Comparison of ENCODE assay signal across 8 mouse cellular contexts in the genomic region with DNA sequence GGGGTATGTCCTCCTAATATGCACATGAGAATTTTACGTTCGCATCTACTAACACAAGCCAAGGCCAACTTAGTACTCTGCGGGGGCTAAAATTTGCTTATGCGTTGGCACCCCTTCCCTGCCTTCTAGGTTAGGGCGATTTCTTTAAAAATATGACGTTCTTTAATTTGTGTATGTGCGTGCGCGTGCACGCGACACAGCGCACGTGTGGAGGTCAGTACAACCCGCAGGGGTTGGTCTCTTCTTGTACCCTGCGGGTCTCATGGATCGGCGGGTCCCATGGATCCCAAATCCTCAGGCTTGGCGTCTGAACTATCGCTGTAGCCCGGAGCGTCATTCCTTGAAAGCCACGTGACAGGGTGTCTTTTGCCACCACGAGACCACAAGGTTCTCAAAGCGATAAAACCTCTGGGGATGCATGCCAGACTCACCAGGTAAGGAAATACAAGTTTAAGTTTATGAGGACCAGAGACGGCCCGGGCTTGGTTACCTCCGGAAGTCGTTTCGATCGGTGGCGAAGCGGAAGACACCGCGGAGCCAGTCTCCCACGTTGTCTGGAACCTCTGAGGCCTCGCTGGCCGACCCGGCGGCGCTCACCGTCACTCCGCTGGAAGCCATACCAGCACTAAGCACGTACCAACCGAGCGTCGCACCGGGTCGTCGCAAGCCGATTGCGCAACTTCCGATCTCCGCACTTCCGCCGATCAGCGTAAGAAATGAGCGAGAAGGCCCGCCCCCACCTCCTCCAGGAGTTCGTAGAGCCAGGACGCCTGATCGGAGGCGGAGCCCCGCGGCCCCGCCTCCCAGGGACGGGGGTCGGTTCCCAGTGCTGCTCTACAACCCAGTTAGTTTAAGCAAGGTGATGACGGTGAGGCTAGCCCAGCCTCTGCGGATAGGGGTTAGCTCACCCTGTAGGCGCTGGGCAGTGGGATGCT. TPM values are rescaled to one million over a fixed set of nuclear protein-coding genes. Genes with fewer than 3 reads are reported as not detected.
A peak's percentile ranks its signal among the peaks of the same experiment; 100 is the strongest.
DNase-seq lines count a peak whose midpoint lies in the region; ATAC-seq lines count a peak whose summit lies in the region.

No protein-coding gene starts in this region.

- H3K36me3 ChIP-seq in heart, embryonic 10.5 days, result peaks cover 33% of the 10 kb centered on the region
- peaks cover 34% of the 10 kb centered on the region for H3K36me3 ChIP-seq in kidney, embryonic 15.5 days

- peak; percentile 95 for DNase-seq in B cell, adult 2 months
- DNase-seq in brain, adult 2 months (ENCODE audit: low read depth, low spot score), result peak; percentile 99
- DNase-seq in heart, embryonic 10.5 days (ENCODE audit: low spot score), result peak; percentile 98
- peak; percentile 94 for DNase-seq in liver
- peak; percentile 91 to 94 for DNase-seq in spleen, postnatal 4 days (ENCODE audit: low spot score in 2 of 2)

- no peaks in the 10 kb centered on the region for H3K9me3 ChIP-seq in heart, embryonic 10.5 days
- no peaks in the 10 kb centered on the region for H3K9me3 ChIP-seq in kidney, embryonic 15.5 days (replicated peaks)

- H3K27ac ChIP-seq in heart, embryonic 10.5 days, result peak overlapping the region; percentile 89
- H3K27ac ChIP-seq in kidney, embryonic 15.5 days, result peak overlapping the region; percentile 87

- peak overlapping the region; percentile 97 for H3K4me2 ChIP-seq in kidney, embryonic 15.5 days

- WGBS in heart, embryonic 10.5 days, result under 1% methylated on average over 70 of the region's 70 CpGs
- 1% methylated on average over 70 of the region's 70 CpGs for WGBS in kidney, embryonic 15.5 days

- H3K4me3 ChIP-seq in heart, embryonic 10.5 days, result peak overlapping the region; percentile 90
- peak overlapping the region; percentile 87 for H3K4me3 ChIP-seq in kidney, embryonic 15.5 days (replicated peaks)

- H3K27me3 ChIP-seq in heart, embryonic 10.5 days (ENCODE audit: insufficient read depth, poor library complexity, severe bottlenecking), result peaks cover 34% of the 10 kb centered on the region
- no peaks in the 10 kb centered on the region for H3K27me3 ChIP-seq in kidney, embryonic 15.5 days

- peaks cover 24% of the 10 kb centered on the region for H3K4me1 ChIP-seq in heart, embryonic 10.5 days
- H3K4me1 ChIP-seq in kidney, embryonic 15.5 days, result peaks cover 28% of the 10 kb centered on the region

- ATAC-seq in erythroblast, adult 5-6 weeks (replicated peaks; ENCODE audit: low FRiP score, poor library complexity, severe bottlenecking), result peak; percentile 95
- peak; percentile 90 for ATAC-seq in kidney, embryonic 15.5 days (replicated peaks; ENCODE audit: low FRiP score)
- ATAC-seq in monocyte, adult 5-6 weeks (replicated peaks; ENCODE audit: insufficient number of reproducible peaks, low FRiP score, low TSS enrichment, poor library complexity, severe bottlenecking), result peak; percentile 90

- peak overlapping the region; percentile 83 for H3K9ac ChIP-seq in kidney, embryonic 15.5 days

RNA-seq across cellular contexts. Expression of a gene that starts 0.5 kb away (rescaled TPM):
- 24.2 and 44.9 TPM in 2 replicates for total RNA-seq in erythroblast, adult 5-6 weeks (2015; ENCODE audit: low replicate concordance)
- 9.1 and 10.8 TPM in 2 replicates for total RNA-seq in erythroblast, adult 5-6 weeks (2017; ENCODE audit: low replicate concordance)
- polyA plus RNA-seq in heart, embryonic 10.5 days (2016; fragmentation: Nextera tagmentation; extraction: Ambion mirVana), result 320 and 356 TPM in 2 replicates
- 381 and 386 TPM in 2 replicates for polyA plus RNA-seq in kidney, embryonic 15.5 days (2015; fragmentation: Nextera tagmentation; extraction: Ambion mirVana)
- 17.7 to 36.4 TPM (median 24.6 TPM) in 3 replicates for total RNA-seq in monocyte, adult 5-6 weeks (2017)

RNA-seq across cellular contexts. Expression of a gene that starts 1.2 kb away (rescaled TPM):
- total RNA-seq in erythroblast, adult 5-6 weeks (2015; ENCODE audit: low replicate concordance), result not detected in 2 replicates
- not detected in 2 replicates for total RNA-seq in erythroblast, adult 5-6 weeks (2017; ENCODE audit: low replicate concordance)
- polyA plus RNA-seq in heart, embryonic 10.5 days (2016; fragmentation: Nextera tagmentation; extraction: Ambion mirVana), result 4.6 and 5.2 TPM in 2 replicates
- 5.5 and 6.7 TPM in 2 replicates for polyA plus RNA-seq in kidney, embryonic 15.5 days (2015; fragmentation: Nextera tagmentation; extraction: Ambion mirVana)
- total RNA-seq in monocyte, adult 5-6 weeks (2017), result 0.38 to 1.4 TPM (median 1.3 TPM) in 3 replicates

RNA-seq across cellular contexts. Expression of a gene that starts 6.6 kb away (rescaled TPM):
- not detected in 2 replicates for total RNA-seq in erythroblast, adult 5-6 weeks (2015; ENCODE audit: low replicate concordance)
- total RNA-seq in erythroblast, adult 5-6 weeks (2017; ENCODE audit: low replicate concordance), result not detected in 2 replicates
- polyA plus RNA-seq in heart, embryonic 10.5 days (2016; fragmentation: Nextera tagmentation; extraction: Ambion mirVana), result 0.14 and 0.16 TPM in 2 replicates
- polyA plus RNA-seq in kidney, embryonic 15.5 days (2015; fragmentation: Nextera tagmentation; extraction: Ambion mirVana), result 0.17 and 0.24 TPM in 2 replicates
- total RNA-seq in monocyte, adult 5-6 weeks (2017), result 0.29 TPM in 1 of 3 replicates, not detected in the others

RNA-seq across cellular contexts. Expression of a gene that starts 6.9 kb away (rescaled TPM):
- total RNA-seq in erythroblast, adult 5-6 weeks (2015; ENCODE audit: low replicate concordance), result not detected in 2 replicates
- total RNA-seq in erythroblast, adult 5-6 weeks (2017; ENCODE audit: low replicate concordance), result not detected in 2 replicates
- polyA plus RNA-seq in heart, embryonic 10.5 days (2016; fragmentation: Nextera tagmentation; extraction: Ambion mirVana), result 0.79 TPM in 1 of 2 replicates, not detected in the other
- 0.51 and 0.99 TPM in 2 replicates for polyA plus RNA-seq in kidney, embryonic 15.5 days (2015; fragmentation: Nextera tagmentation; extraction: Ambion mirVana)
- not detected in 3 replicates for total RNA-seq in monocyte, adult 5-6 weeks (2017)

RNA-seq across cellular contexts. Expression of a gene that starts 39.0 kb away (rescaled TPM):
- not detected in 2 replicates for total RNA-seq in erythroblast, adult 5-6 weeks (2015; ENCODE audit: low replicate concordance)
- not detected in 2 replicates for total RNA-seq in erythroblast, adult 5-6 weeks (2017; ENCODE audit: low replicate concordance)
- polyA plus RNA-seq in heart, embryonic 10.5 days (2016; fragmentation: Nextera tagmentation; extraction: Ambion mirVana), result 0.49 and 0.67 TPM in 2 replicates
- polyA plus RNA-seq in kidney, embryonic 15.5 days (2015; fragmentation: Nextera tagmentation; extraction: Ambion mirVana), result 0.14 TPM in 1 of 2 replicates, not detected in the other
- total RNA-seq in monocyte, adult 5-6 weeks (2017), result not detected in 3 replicates

Comparison
In these comparisons a context has a peak if more than half of its experiments do, and no peak if none do; other contexts are left out.
1. Peak in every context shown above with its lines: DNase-seq, ATAC-seq, H3K4me3 ChIP-seq and H3K27ac ChIP-seq.